Mouse (Mus musculus) bone marrow macrophage, adult 2 months (primary cell): ENCODE results near the gene Rmi2. TPM values are rescaled to one million over a fixed set of nuclear protein-coding genes. Genes with fewer than 3 reads are reported as not detected.
"Not testable (repeated sequence)": the region's sequence is repeated elsewhere in the genome, so short reads cannot be mapped to it uniquely, and the experiment has no call there.

Experiments
- H3K27ac ChIP-seq: 2 replicates; pipeline ENCODE4 v1.5.1; 2012; ENCODE audit warnings: low read depth, low read length; ENCODE audit not compliant: insufficient read depth
- H3K4me1 ChIP-seq: 2 replicates; pipeline ENCODE4 v1.6.1; 2012; ENCODE audit warnings: low read length; ENCODE audit not compliant: control insufficient read depth, insufficient read depth
- H3K4me3 ChIP-seq: 2 replicates; pipeline ENCODE4 v1.5.1; 2012; ENCODE audit warnings: mild to moderate bottlenecking, low read length, moderate library complexity; ENCODE audit not compliant: insufficient read depth
- CTCF ChIP-seq: IDR thresholded peaks from 2 replicates; pipeline ENCODE4 v1.5.1; 2012; ENCODE audit warnings: low read depth, mild to moderate bottlenecking, low read length, moderate library complexity
- POLR2A ChIP-seq: IDR thresholded peaks from 2 replicates; pipeline ENCODE4 v1.6.1; 2012; ENCODE audit warnings: mild to moderate bottlenecking, low read depth, low read length, borderline replicate concordance
- polyA plus RNA-seq: library from polyadenylated mRNA; stranded (reverse); fragments of >200 nt; gene quantifications from 2 replicates; pipeline ENCODE4 v1.2.4, GENCODE M21; 2012; ENCODE audit not compliant: missing spikeins, insufficient read depth, insufficient read length

Gene Rmi2
- polyA plus RNA-seq, 1 experiment: 0.75 TPM

DNA sequence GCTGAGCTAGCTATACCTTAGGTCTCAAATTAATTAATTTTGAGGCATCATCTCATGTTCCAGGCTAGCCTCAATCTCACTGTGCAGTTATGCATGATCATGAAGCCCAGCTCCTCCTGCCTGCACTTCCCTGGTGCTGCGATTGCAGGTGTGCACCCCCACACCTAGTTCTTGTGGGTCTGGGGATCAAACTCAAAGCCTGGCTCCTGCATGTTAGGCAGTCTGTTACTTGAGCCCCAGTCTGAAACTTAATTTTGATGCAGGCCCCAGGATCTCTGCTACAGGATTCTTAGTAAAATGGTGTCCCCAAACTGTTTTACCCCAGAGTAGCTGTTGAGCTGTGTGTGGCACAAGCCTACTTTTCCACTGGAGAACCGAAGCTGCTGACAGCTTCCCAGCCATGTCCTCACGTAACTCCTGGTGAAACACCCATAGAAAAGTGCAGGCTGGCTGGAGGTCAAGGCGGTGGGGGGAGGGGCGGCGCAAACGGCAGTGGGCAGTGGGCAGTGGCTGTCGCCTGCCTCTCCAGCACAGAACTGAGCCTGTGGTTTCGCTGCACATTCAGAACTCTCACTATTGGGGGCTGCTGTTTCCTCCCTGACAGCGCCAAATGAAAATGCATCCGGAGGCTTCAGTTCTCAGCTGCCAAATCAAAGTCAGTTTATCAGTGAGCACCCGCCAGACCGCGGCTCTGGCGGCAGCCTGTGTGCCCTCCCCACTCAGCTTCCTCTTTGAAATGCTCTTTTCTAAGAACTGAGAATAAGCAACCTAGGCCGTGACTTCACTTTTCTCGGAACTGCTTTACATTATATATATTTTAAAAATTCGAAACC, 8.8 kb downstream of the Rmi2 start:
- H3K27ac ChIP-seq: no peak overlapping the region
- peak overlapping the region; percentile 16 for H3K4me3 ChIP-seq
- TF ChIP-seq CTCF (no peak), POLR2A (no peak)
- H3K4me1 ChIP-seq: peaks cover 12% of the 10 kb centered on the region

DNA sequence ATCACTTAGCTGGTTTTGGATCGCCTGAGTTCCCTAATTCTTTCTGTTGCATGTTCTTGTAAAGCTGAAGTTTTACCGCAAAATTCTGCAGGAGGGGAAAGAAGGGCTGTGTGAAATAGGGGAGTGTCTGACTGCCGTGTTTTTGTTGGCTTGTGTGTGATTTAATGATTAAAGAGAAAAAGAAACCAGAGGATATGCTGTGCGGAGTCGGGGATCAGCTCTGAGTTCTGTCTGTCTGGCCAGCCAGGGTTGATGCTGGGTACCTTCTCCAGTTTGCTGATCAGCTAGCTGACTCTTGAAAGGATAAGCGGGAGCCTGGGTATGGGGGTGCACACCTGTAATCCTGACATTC, 9.4 kb downstream of the Rmi2 start:
- Histone ChIP-seq H3K4me3 (peak overlapping the region; percentile 17; the same call in 1 of the 2 replicates), H3K27ac (no peak overlapping the region), H3K4me1 (peaks cover 10% of the 10 kb centered on the region)
- TF ChIP-seq POLR2A (no peak), CTCF (no peak)

DNA sequence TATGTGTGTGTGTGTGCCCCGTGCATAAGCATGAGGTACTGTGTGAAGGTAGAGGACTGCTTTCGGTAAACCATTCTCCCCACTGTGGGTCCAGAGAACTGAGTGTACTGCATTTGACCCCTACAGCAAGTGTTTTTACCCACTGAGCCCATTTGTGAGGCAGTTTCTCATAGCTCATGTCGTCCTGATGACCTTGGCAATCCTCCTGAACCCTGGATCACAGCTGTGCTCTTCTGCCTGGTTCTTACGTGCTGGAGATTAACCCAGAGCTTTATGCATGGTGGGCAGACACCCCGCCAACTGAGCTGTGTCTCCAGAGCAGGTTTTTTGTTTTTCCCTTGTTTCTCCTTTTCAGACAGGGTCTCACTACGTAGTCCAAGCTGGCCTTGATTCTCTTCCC, 11.1 kb downstream of the Rmi2 start:
- H3K4me3 ChIP-seq: no peak overlapping the region
- 0 out of 2 replicates have a peak, but pooled peaks cover 4% of the 10 kb centered on the region for H3K4me1 ChIP-seq
- TF ChIP-seq CTCF (no peak), POLR2A (no peak)
- H3K27ac ChIP-seq: no peak overlapping the region

DNA sequence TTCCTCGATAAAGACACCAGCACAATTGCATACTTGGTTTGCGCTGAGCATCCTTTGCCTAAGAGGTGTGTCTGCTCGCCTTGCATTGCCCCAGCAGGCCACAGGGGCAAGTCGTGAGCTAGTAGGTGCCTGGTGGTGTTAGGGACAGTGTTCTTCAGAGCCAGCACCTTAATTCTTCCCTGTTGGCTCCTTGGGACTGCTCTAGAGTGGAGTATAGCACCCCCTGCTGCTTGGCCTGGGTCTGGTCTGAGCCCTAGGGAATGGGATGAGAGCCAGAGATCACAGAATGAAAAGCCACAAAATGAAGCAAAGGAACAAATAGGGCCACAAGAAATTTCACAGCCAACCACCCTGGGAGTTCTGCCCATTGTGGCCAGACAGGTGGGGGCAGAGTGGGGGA, 11.6 kb downstream of the Rmi2 start:
- TF ChIP-seq CTCF (peak; percentile 85), POLR2A (no peak)
- H3K4me1 ChIP-seq: 0 out of 2 replicates have a peak, but pooled peaks cover 4% of the 10 kb centered on the region
- no peak overlapping the region for H3K4me3 ChIP-seq
- H3K27ac ChIP-seq: no peak overlapping the region

DNA sequence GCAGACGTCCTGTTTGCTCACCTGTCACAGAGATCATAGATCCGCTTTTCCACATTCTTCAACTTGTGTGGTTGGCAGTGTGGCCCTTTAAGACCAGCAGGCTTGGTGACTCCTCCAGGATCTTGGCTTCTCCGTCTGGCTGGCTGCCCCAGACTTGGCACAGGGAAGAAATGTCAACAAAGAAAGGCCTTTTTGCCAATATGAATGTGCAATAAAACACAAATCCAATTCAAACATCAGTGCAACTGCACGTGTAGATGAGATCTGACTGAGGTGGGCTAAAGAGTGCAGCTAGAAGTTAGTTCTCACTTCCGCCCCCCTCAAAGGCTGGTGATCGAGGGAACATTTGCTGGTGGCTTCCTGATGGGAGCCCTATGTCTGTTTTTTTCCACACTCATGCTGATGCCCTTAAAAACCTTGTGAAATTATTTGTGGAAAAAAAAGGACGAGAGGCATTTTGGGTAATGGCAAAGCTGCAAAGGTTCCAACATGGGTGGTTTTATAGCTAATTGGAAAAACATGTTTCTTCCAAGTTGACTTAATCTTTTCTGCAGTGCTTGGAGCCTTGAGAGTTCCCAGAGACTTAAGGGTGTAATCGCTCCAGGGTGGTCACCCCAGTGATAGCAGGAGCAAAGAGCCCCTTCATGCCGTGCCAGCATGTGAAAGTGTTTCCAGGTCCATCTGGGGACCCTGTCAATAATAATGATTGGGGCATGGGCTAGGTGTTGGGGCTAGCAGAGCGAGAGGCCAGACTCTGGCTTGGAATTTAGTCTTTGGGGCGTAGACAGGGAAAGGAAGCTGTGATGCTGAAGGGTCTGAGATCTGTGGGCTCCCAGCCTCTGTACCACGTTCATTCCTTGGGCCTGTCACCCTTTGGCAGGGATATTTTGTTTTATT, 15.4 kb downstream of the Rmi2 start:
- no peak overlapping the region for H3K4me3 ChIP-seq
- H3K4me1 ChIP-seq: no peaks in the 10 kb centered on the region
- H3K27ac ChIP-seq: no peak overlapping the region
- TF ChIP-seq CTCF (no peak), POLR2A (no peak)

DNA sequence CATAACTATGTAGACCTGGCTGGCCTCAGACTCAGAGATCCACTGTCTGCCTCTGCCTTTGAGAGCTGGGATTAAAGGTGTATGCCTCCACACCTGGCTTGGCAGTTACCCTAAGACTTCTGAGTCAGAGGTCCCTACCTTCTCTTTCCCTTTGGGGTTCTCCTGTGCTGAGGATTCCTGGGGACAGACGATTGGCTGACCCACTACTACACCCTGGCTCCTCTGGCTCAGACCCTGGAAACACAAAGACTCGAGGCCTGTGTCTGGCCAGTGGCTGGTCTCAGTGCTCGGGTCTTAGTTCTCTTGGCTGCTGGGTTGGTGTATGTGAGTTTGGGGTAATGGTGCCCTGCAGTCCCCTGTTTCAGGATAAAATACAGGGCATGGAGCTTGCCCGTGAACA, 16.0 kb downstream of the Rmi2 start:
- TF ChIP-seq POLR2A (no peak), CTCF (no peak)
- Histone ChIP-seq H3K4me1 (no peaks in the 10 kb centered on the region), H3K4me3 (no peak overlapping the region), H3K27ac (no peak overlapping the region)

DNA sequence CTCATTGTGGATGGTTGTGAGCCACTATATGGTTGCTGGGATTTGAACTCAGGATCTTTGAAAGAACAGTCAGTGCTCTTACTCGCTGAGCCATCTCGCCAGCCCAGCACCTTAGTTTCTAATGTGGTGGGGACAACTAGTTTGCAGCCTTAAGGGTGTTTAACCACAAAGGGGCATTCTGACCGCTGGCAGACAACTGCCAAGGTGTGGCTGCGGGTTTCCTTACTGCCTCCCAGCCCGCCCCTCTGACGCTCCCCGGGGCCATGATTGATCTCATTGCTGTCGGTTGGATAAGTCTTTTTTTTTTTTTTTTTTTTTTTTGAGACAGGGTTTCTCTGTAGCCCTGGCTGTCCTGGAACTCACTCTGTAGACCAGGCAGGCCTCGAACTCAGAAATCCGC, 17.4 kb downstream of the Rmi2 start:
- H3K4me1 ChIP-seq, H3K4me3 ChIP-seq, H3K27ac ChIP-seq: not testable (repeated sequence)

DNA sequence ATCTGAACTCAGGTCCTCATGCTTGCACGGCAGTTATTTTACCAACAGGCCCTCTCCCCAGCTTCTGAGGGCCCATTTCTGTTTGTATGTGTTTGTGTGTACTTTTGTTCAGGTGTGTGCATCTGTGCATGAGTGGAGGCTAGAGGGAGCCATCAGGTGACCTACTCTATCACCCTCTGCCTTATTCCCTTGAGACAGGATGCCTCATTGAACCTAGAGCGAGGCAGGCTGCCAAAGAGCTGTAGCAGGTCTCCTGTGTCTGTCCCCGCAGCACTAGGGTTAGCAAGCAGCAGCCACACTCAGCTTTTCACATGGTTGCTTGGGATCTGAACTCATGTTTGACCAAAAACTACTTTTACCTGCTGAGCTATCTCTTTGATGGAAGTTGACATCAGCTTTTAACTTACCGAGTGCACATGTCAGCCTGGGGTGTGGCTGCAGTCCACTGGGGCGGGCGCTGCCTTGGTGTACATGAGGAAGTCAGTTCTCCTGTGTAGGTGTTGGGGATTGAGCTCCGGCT, 24.9 kb downstream of the Rmi2 start:
- H3K4me3 ChIP-seq: no peak overlapping the region
- no peak overlapping the region for H3K27ac ChIP-seq
- H3K4me1 ChIP-seq: peaks cover 11% of the 10 kb centered on the region
- TF ChIP-seq CTCF: no peak
- no peak for TF ChIP-seq POLR2A

DNA sequence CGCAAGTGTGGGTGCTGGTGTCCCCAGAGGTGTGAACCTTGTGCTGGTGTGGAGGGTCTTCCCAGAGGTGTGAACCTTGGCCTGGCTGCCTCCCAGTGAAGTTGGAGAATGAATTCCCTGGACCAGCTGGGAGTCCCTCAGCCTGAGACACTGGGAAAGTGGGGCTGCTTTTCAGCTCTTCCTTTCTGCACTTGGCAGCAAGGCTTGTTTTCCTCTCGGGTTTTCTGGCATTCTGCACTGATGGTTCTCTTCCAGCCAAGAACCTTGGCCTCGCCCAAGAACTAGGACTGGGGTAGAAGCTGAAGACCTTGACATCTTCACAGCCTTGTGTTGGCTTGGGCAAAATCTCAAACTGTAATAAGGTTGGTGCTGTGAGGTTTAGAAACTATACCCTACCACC, 26.5 kb downstream of the Rmi2 start:
- Histone ChIP-seq H3K4me1 (peaks cover 11% of the 10 kb centered on the region), H3K4me3 (no peak overlapping the region), H3K27ac (no peak overlapping the region)
- TF ChIP-seq CTCF (no peak), POLR2A (no peak)
